Mouse (Mus musculus) c-Kit-negative CD71-positive TER-119-positive erythroid progenitor cells, embryonic 14.5 days (primary cell): Measurements from ENCODE around the gene Erap1.
"Not testable (repeated sequence)": the region's sequence is repeated elsewhere in the genome, so short reads cannot be mapped to it uniquely, and the experiment has no call there.

ENCODE experiments used
- DNase-seq: peaks from one replicate; pipeline ENCODE4 v3.0.0-alpha.2; 2013; ENCODE audit warnings: low read depth, low spot score

The Erap1 gene

GRCm38 (mm10) chr13:74638793-74639711, at the start of gene Erap1:
TSS of gene Erap1 (plus strand) at chr13:74639568.
- peak; percentile 55 for DNase-seq

DNA sequence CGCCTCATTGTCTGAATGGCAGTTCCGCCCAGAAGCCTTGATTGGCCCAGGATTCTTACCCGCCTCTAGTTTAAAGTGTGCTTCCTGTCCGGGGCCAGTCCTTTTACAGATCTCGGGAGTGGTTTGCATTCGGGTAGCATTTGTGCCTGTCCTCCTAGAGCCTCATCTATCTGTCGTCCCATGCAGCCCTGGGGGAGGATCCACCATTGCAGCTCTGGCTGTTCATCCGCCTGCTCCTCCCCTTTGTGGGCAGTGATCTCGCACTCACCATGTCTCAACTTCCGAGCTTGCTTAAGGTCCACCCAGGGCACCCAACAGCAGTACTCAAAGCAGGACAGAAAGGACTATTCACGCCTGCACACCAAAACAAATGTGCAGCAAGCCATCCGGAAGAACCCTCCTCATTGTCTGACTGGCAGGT, 48.0 kb upstream of the Erap1 start:
- DNase-seq = not testable (repeated sequence)

GRCm38 (mm10) chr13:74591828-74592227, 47.5 kb upstream of the Erap1 start:
- DNase-seq = not testable (repeated sequence)

- not testable (repeated sequence) for DNase-seq
Observed at GRCm38 (mm10) chr13:74597022-74597421, 42.3 kb upstream of the Erap1 start.

DNA sequence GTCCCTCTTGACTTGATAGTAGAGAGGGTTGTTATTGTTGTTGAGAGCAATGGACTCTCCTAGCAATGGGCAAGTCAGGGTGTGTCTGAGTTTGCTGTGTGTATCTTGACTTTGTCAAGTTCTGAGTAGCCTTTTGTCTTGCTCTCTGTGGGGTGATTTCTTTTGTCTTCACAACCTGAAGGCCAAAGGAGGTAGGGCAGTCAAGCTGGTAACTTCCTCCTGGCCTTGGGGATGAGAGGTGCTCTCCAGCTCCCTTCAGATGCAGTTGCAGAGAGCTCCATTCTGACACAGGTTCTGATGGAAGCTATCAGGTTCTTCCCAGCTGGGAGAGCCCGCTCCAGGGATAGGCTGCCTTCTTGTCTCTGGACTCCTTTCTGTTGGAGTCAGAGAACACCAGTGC, 37.6 kb upstream of the Erap1 start:
- DNase-seq = not testable (repeated sequence)

GRCm38 (mm10) chr13:74617163-74618019, 22.0 kb upstream of the Erap1 start:
- not testable (repeated sequence) for DNase-seq

DNA sequence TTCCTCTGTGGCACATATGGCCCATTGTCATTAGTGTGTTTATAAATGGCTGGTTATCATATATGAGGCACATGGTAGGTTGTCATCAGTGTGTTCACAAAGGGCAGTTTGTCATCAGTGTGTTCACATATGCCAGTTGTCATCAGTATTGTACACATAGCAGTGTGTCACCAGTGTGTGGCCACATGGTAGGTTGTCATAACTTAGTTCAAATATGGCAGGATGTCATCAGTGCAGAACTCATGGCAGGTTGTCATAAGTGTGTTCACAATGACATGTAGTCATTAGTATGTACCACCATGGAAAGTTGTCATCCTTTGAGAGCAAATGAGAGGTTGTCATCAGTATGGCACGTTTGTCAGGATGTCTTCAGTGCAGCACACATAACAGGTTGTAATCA, 7.0 kb upstream of the Erap1 start:
- no peak for DNase-seq

- DNase-seq = no peak
Observed at GRCm38 (mm10) chr13:74632857-74633256, 6.5 kb upstream of the Erap1 start.

- DNase-seq = peak; percentile 57
Observed at GRCm38 (mm10) chr13:74639712-74640522, 549 bp downstream of the Erap1 start.

DNA sequence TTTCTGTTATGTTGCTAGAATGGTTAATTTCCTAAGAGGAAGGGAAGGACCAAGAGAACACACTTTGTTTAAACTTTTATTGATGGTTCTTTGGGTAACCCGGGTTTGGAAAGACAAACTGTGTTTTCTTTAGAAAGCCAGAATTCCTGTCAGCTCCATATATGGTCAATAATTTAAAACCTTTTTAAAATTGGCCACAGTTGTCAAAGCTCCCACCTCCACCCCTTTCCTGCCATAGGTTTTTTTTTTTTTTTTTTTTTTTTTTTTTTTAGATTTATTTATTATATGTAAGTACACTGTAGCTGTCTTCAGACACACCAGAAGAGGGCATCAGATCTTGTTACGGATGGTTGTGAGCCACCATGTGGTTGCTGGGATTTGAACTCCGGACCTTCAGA, 1.2 kb downstream of the Erap1 start:
- peak; percentile 12 for DNase-seq

- no peak for DNase-seq
Observed at GRCm38 (mm10) chr13:74695497-74696193, 56.3 kb downstream of the Erap1 start.

GRCm38 (mm10) chr13:74696225-74696624, 56.9 kb downstream of the Erap1 start:
- DNase-seq = no peak

- no peak for DNase-seq
Observed at GRCm38 (mm10) chr13:74719002-74719401, 79.6 kb downstream of the Erap1 start.

GRCm38 (mm10) chr13:74733726-74734125, 94.4 kb downstream of the Erap1 start:
- DNase-seq = no peak

- DNase-seq = peak; percentile 64
Observed at GRCm38 (mm10) chr13:74735834-74736233, 96.5 kb downstream of the Erap1 start.

GRCm38 (mm10) chr13:74736396-74736795, 97.0 kb downstream of the Erap1 start:
- no peak for DNase-seq
